Mouse (Mus musculus): ENCODE results near the gene Cyth1. TPM values are rescaled to one million over a fixed set of nuclear protein-coding genes. Genes with fewer than 3 reads are reported as not detected.

Gene Cyth1
- polyA plus RNA-seq, 1 experiment from 2014 or later: 12.8 TPM

GRCm38 (mm10) chr11:118180199-118180598 lies 68.2 kb downstream of the Cyth1 start:
- Histone ChIP-seq H3K36me3 (ENCODE audit: control insufficient read depth, insufficient read depth, low read length) (peaks cover 8% of the 10 kb centered on the region; the same call in 1 of the 2 replicates), H3K27me3 (ENCODE audit: control insufficient read depth, insufficient read depth, low read length) (no peaks in the 10 kb centered on the region), H3K9me3 (ENCODE audit: control insufficient read depth, low read length) (no peaks in the 10 kb centered on the region), H3K9ac (ENCODE audit: low read length) (no peak overlapping the region), H3K4me1 (ENCODE audit: control insufficient read depth, insufficient read depth, low read length) (no peaks in the 10 kb centered on the region), H3K4me2 (no peak overlapping the region), H3K4me3 (ENCODE audit: low read depth, low read length) (no peak overlapping the region), H3K27ac (ENCODE audit: low read depth, low read length) (no peak overlapping the region)
- 93% methylated on average over 7 of the region's 7 CpGs for WGBS
- ATAC-seq (ENCODE audit: low FRiP score) (no peak), DNase-seq (ENCODE audit: low spot score, missing footprints) (peak; percentile 28)

- 84% methylated on average over 5 of the region's 5 CpGs for WGBS
- no peak for DNase-seq (ENCODE audit: low spot score, missing footprints)
- Histone ChIP-seq H3K4me3 (ENCODE audit: low read depth, low read length) (no peak overlapping the region), H3K9ac (ENCODE audit: low read length) (no peak overlapping the region), H3K36me3 (ENCODE audit: control insufficient read depth, insufficient read depth, low read length) (peaks cover 8% of the 10 kb centered on the region; the same call in 1 of the 2 replicates), H3K27ac (ENCODE audit: low read depth, low read length) (no peak overlapping the region), H3K4me2 (no peak overlapping the region), H3K4me1 (ENCODE audit: control insufficient read depth, insufficient read depth, low read length) (no peaks in the 10 kb centered on the region), H3K27me3 (ENCODE audit: control insufficient read depth, insufficient read depth, low read length) (no peaks in the 10 kb centered on the region), H3K9me3 (ENCODE audit: control insufficient read depth, low read length) (no peaks in the 10 kb centered on the region)
- no peak for ATAC-seq (ENCODE audit: low FRiP score)
Measured at GRCm38 (mm10) chr11:118178236-118178635, 70.2 kb downstream of the Cyth1 start.

- Histone ChIP-seq H3K27ac (ENCODE audit: low read depth, low read length) (no peak overlapping the region), H3K9ac (ENCODE audit: low read length) (no peak overlapping the region), H3K9me3 (ENCODE audit: control insufficient read depth, low read length) (no peaks in the 10 kb centered on the region), H3K4me1 (ENCODE audit: control insufficient read depth, insufficient read depth, low read length) (no peaks in the 10 kb centered on the region), H3K4me3 (ENCODE audit: low read depth, low read length) (no peak overlapping the region), H3K27me3 (ENCODE audit: control insufficient read depth, insufficient read depth, low read length) (no peaks in the 10 kb centered on the region), H3K36me3 (ENCODE audit: control insufficient read depth, insufficient read depth, low read length) (no peaks in the 10 kb centered on the region), H3K4me2 (no peak overlapping the region)
- ATAC-seq (ENCODE audit: low FRiP score) (no peak), DNase-seq (ENCODE audit: low spot score, missing footprints) (no peak)
- 91% methylated on average over 7 of the region's 7 CpGs for WGBS
Measured at GRCm38 (mm10) chr11:118174752-118175151, 73.6 kb downstream of the Cyth1 start.

- H3K27me3 ChIP-seq (ENCODE audit: control insufficient read depth, insufficient read depth, low read length): no peaks in the 10 kb centered on the region
- no peaks in the 10 kb centered on the region for H3K4me1 ChIP-seq (ENCODE audit: control insufficient read depth, insufficient read depth, low read length)
- 75% methylated on average over 5 of the region's 5 CpGs for WGBS
- no peak overlapping the region for H3K4me2 ChIP-seq
- H3K27ac ChIP-seq (ENCODE audit: low read depth, low read length): no peak overlapping the region
- no peak overlapping the region for H3K4me3 ChIP-seq (ENCODE audit: low read depth, low read length)
- DNase-seq (ENCODE audit: low spot score, missing footprints) (no peak), ATAC-seq (ENCODE audit: low FRiP score) (no peak)
- no peak overlapping the region for H3K9ac ChIP-seq (ENCODE audit: low read length)
- no peaks in the 10 kb centered on the region for H3K9me3 ChIP-seq (ENCODE audit: control insufficient read depth, low read length)
- no peaks in the 10 kb centered on the region for H3K36me3 ChIP-seq (ENCODE audit: control insufficient read depth, insufficient read depth, low read length)
Measured at GRCm38 (mm10) chr11:118172768-118173167, 75.6 kb downstream of the Cyth1 start.

- no peaks in the 10 kb centered on the region for H3K27me3 ChIP-seq (ENCODE audit: control insufficient read depth, insufficient read depth, low read length)
- no peak overlapping the region for H3K4me2 ChIP-seq
- 95% methylated on average over 5 of the region's 5 CpGs for WGBS
- H3K27ac ChIP-seq (ENCODE audit: low read depth, low read length): no peak overlapping the region
- H3K9ac ChIP-seq (ENCODE audit: low read length): no peak overlapping the region
- DNase-seq (ENCODE audit: low spot score, missing footprints): no peak
- no peak for ATAC-seq (ENCODE audit: low FRiP score)
- H3K36me3 ChIP-seq (ENCODE audit: control insufficient read depth, insufficient read depth, low read length): no peaks in the 10 kb centered on the region
- H3K4me3 ChIP-seq (ENCODE audit: low read depth, low read length): no peak overlapping the region
- no peaks in the 10 kb centered on the region for H3K9me3 ChIP-seq (ENCODE audit: control insufficient read depth, low read length)
- no peaks in the 10 kb centered on the region for H3K4me1 ChIP-seq (ENCODE audit: control insufficient read depth, insufficient read depth, low read length)
Measured at GRCm38 (mm10) chr11:118170333-118170732, 78.1 kb downstream of the Cyth1 start.

GRCm38 (mm10) chr11:118168714-118169113 lies 79.7 kb downstream of the Cyth1 start:
- H3K36me3 ChIP-seq (ENCODE audit: control insufficient read depth, insufficient read depth, low read length): no peaks in the 10 kb centered on the region
- WGBS: 76% methylated on average over 9 of the region's 9 CpGs

GRCm38 (mm10) chr11:118166626-118167025 lies 81.8 kb downstream of the Cyth1 start:
- DNase-seq (ENCODE audit: low spot score, missing footprints) (no peak), ATAC-seq (ENCODE audit: low FRiP score) (no peak)
- H3K36me3 ChIP-seq (ENCODE audit: control insufficient read depth, insufficient read depth, low read length): no peaks in the 10 kb centered on the region
- no peaks in the 10 kb centered on the region for H3K27me3 ChIP-seq (ENCODE audit: control insufficient read depth, insufficient read depth, low read length)
- no peak overlapping the region for H3K4me3 ChIP-seq (ENCODE audit: low read depth, low read length)
- H3K9me3 ChIP-seq (ENCODE audit: control insufficient read depth, low read length): no peaks in the 10 kb centered on the region
- H3K9ac ChIP-seq (ENCODE audit: low read length): no peak overlapping the region
- no peaks in the 10 kb centered on the region for H3K4me1 ChIP-seq (ENCODE audit: control insufficient read depth, insufficient read depth, low read length)
- H3K27ac ChIP-seq (ENCODE audit: low read depth, low read length): no peak overlapping the region
- H3K4me2 ChIP-seq: no peak overlapping the region
- 89% methylated on average over 5 of the region's 5 CpGs for WGBS

More at GRCm38 (mm10) chr11:118168714-118169113, 79.7 kb downstream of the Cyth1 start:
- Histone ChIP-seq H3K9ac (ENCODE audit: low read length) (no peak overlapping the region), H3K4me1 (ENCODE audit: control insufficient read depth, insufficient read depth, low read length) (no peaks in the 10 kb centered on the region), H3K4me2 (no peak overlapping the region), H3K27ac (ENCODE audit: low read depth, low read length) (no peak overlapping the region), H3K4me3 (ENCODE audit: low read depth, low read length) (no peak overlapping the region), H3K27me3 (ENCODE audit: control insufficient read depth, insufficient read depth, low read length) (no peaks in the 10 kb centered on the region), H3K9me3 (ENCODE audit: control insufficient read depth, low read length) (no peaks in the 10 kb centered on the region)
- no peak for ATAC-seq (ENCODE audit: low FRiP score)
- DNase-seq (ENCODE audit: low spot score, missing footprints): no peak

GRCm38 (mm10) chr11:118165681-118166080 lies 82.7 kb downstream of the Cyth1 start:
- no peak for ATAC-seq (ENCODE audit: low FRiP score)
- no peak overlapping the region for H3K27ac ChIP-seq (ENCODE audit: low read depth, low read length)

GRCm38 (mm10) chr11:118164566-118164965 lies 83.8 kb downstream of the Cyth1 start:
- no peak overlapping the region for H3K4me3 ChIP-seq (ENCODE audit: low read depth, low read length)
- H3K9ac ChIP-seq (ENCODE audit: low read length): no peak overlapping the region
- H3K36me3 ChIP-seq (ENCODE audit: control insufficient read depth, insufficient read depth, low read length): no peaks in the 10 kb centered on the region
- no peaks in the 10 kb centered on the region for H3K27me3 ChIP-seq (ENCODE audit: control insufficient read depth, insufficient read depth, low read length)
- H3K4me1 ChIP-seq (ENCODE audit: control insufficient read depth, insufficient read depth, low read length): no peaks in the 10 kb centered on the region
- 79% methylated on average over 8 of the region's 8 CpGs for WGBS
- no peak for ATAC-seq (ENCODE audit: low FRiP score)
- H3K9me3 ChIP-seq (ENCODE audit: control insufficient read depth, low read length): no peaks in the 10 kb centered on the region
- no peak overlapping the region for H3K4me2 ChIP-seq
- no peak overlapping the region for H3K27ac ChIP-seq (ENCODE audit: low read depth, low read length)
- no peak for DNase-seq (ENCODE audit: low spot score, missing footprints)

More at GRCm38 (mm10) chr11:118165681-118166080, 82.7 kb downstream of the Cyth1 start:
- Histone ChIP-seq H3K4me1 (ENCODE audit: control insufficient read depth, insufficient read depth, low read length) (no peaks in the 10 kb centered on the region), H3K27me3 (ENCODE audit: control insufficient read depth, insufficient read depth, low read length) (no peaks in the 10 kb centered on the region), H3K9ac (ENCODE audit: low read length) (no peak overlapping the region), H3K4me2 (no peak overlapping the region), H3K9me3 (ENCODE audit: control insufficient read depth, low read length) (no peaks in the 10 kb centered on the region), H3K36me3 (ENCODE audit: control insufficient read depth, insufficient read depth, low read length) (no peaks in the 10 kb centered on the region), H3K4me3 (ENCODE audit: low read depth, low read length) (no peak overlapping the region)
- no peak for DNase-seq (ENCODE audit: low spot score, missing footprints)
- WGBS: 37% methylated on average over 11 of the region's 11 CpGs

- 56% methylated on average over 10 of the region's 10 CpGs for WGBS
Measured at GRCm38 (mm10) chr11:118162245-118162644, 86.1 kb downstream of the Cyth1 start.

More at GRCm38 (mm10) chr11:118162245-118162644, 86.1 kb downstream of the Cyth1 start:
- H3K27me3 ChIP-seq (ENCODE audit: control insufficient read depth, insufficient read depth, low read length): no peaks in the 10 kb centered on the region
- H3K4me1 ChIP-seq (ENCODE audit: control insufficient read depth, insufficient read depth, low read length): no peaks in the 10 kb centered on the region
- H3K4me3 ChIP-seq (ENCODE audit: low read depth, low read length): no peak overlapping the region
- H3K4me2 ChIP-seq: no peak overlapping the region
- no peak overlapping the region for H3K9ac ChIP-seq (ENCODE audit: low read length)
- no peaks in the 10 kb centered on the region for H3K36me3 ChIP-seq (ENCODE audit: control insufficient read depth, insufficient read depth, low read length)
- H3K27ac ChIP-seq (ENCODE audit: low read depth, low read length): no peak overlapping the region
- DNase-seq (ENCODE audit: low spot score, missing footprints) (no peak), ATAC-seq (ENCODE audit: low FRiP score) (no peak)
- no peaks in the 10 kb centered on the region for H3K9me3 ChIP-seq (ENCODE audit: control insufficient read depth, low read length)
